Mouse (Mus musculus) kidney, adult 2 months (tissue): ENCODE data around the gene Asxl1. TPM values are rescaled to one million over a fixed set of nuclear protein-coding genes. Genes with fewer than 3 reads are reported as not detected.

Experiments used
- DNase-seq: peaks from one replicate; pipeline ENCODE4 v3.0.0; 2021
- H3K27ac ChIP-seq: fragments of 200-500 bp; 2 replicates; pipeline ENCODE4 v1.5.1; 2012; ENCODE audit warnings: low read depth, low read length, control low read depth, inconsistent platforms; ENCODE audit not compliant: insufficient read depth
- H3K27me3 ChIP-seq: fragments of 200-500 bp; replicated peaks from 2 replicates; pipeline ENCODE4 v1.6.1; 2012; ENCODE audit warnings: mild to moderate bottlenecking, moderate library complexity, low read length, inconsistent platforms; ENCODE audit not compliant: control insufficient read depth, insufficient read depth
- H3K36me3 ChIP-seq: fragments of 200-500 bp; 2 replicates; pipeline ENCODE4 v1.6.1; 2012; ENCODE audit warnings: mild to moderate bottlenecking, moderate library complexity, low read length, inconsistent platforms; ENCODE audit not compliant: control insufficient read depth, insufficient read depth
- H3K4me1 ChIP-seq: fragments of 200-500 bp; 2 replicates; pipeline ENCODE4 v1.6.1; 2011; ENCODE audit warnings: low read length; ENCODE audit not compliant: control insufficient read depth, insufficient read depth
- H3K4me3 ChIP-seq: fragments of 200-500 bp; 2 replicates; pipeline ENCODE4 v1.5.1; 2011; ENCODE audit warnings: mild to moderate bottlenecking, low read depth, low read length, control low read depth; ENCODE audit not compliant: insufficient read depth
- CTCF ChIP-seq: fragments of 200-500 bp; conservative IDR thresholded peaks from 2 replicates; pipeline ENCODE4 v1.5.1; 2011; ENCODE audit warnings: low read depth, mild to moderate bottlenecking, control low read depth, low read length, moderate library complexity, mixed read lengths; ENCODE audit not compliant: insufficient read depth, insufficient read length
- POLR2A ChIP-seq: fragments of 200-500 bp; IDR thresholded peaks from one replicate; pipeline ENCODE4 v1.6.1; 2011; ENCODE audit warnings: low read depth, low read length, control low read depth
- WGBS: fragments of 180-500 bp; shearing (Covaris S2); methylation state at CpG from one replicate; pipeline ENCODE4 v1.1.7; 2018; 5-methylcytosine and 5-hydroxymethylcytosine counted together
- polyA plus RNA-seq: library from polyadenylated mRNA; depleted of rRNA; stranded (reverse); fragments of >200 nt; gene quantifications from 2 replicates; pipeline ENCODE4 v1.2.3, GENCODE M21; 2012

Asxl1 gene
- polyA plus RNA-seq, 1 experiment = 10.0 TPM

DNA sequence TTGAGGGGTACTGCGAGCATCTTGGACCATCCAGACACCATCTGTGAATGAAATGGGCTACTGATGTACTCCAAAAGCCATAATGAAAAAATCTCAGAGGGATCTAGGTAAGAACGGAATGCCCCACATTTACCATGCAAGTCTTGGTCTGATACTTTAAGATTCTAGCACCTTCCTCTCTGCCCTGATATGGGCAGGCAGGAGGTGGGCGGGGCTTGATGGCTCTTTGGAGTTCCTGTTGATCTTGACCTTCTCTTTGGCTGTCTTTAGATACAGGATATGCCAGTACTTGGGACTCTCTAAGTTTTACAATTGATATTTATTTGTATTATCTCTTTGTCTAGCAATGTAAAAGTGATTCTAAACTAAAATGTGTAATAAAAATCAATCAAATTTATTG, 12.6 kb upstream of the Asxl1 start:
- no peaks in the 10 kb centered on the region for H3K27me3 ChIP-seq
- no peak overlapping the region for H3K27ac ChIP-seq
- H3K36me3 ChIP-seq = no peaks in the 10 kb centered on the region
- TF ChIP-seq CTCF (no peak), POLR2A (no peak)
- no peak overlapping the region for H3K4me3 ChIP-seq
- H3K4me1 ChIP-seq = 0 out of 2 replicates have a peak, but pooled peaks cover 6% of the 10 kb centered on the region
- 90% methylated on average over 3 of the region's 3 CpGs for WGBS
- peak; percentile 17 for DNase-seq

DNA sequence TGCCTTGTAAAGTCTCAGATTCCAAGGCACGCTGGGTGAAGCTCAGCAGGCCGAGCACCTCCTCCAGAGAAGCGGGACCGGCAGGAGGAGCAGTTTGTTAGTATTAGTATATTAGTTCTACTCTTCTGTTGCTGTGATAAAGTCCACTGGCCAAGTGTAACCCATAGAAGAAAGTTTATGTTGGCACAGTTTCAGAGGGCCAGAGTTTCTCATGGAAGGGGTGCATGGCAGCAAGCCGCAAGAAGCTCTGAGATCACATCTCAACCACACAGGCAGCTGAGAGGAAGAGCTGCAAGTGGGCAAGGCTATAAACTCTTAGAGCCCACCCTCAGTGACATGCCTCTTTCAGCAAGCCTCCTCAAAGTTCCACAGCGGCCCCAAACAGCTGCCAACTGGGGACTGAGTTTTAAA, 11.8 kb upstream of the Asxl1 start:
- Histone ChIP-seq H3K36me3 (no peaks in the 10 kb centered on the region), H3K4me3 (no peak overlapping the region), H3K27ac (no peak overlapping the region), H3K27me3 (no peaks in the 10 kb centered on the region), H3K4me1 (0 out of 2 replicates have a peak, but pooled peaks cover 7% of the 10 kb centered on the region)
- no peak for TF ChIP-seq POLR2A
- peak; percentile 26; the same call in 1 of the 2 replicates for TF ChIP-seq CTCF
- peak; percentile 72 for DNase-seq
- WGBS = 49% methylated on average over 6 of the region's 6 CpGs

DNA sequence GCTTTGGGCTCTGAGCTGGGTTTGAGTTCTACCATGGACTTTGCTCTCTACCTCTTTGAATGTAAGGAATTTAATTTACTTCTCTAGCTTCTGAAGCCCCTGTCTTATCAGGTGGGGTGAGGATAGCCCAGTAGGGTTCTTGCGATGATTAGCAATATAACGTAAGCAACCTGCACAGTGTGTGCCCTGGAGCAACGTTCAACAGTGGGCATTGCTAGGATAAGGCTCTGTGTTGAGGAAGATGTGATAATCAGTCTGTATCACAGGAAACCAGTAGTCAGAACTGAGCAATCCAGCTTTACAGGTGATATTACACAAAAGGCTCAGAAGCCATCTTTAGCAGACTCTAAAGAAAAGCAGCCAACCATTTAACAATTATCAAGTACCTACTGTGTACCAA, 11.3 kb upstream of the Asxl1 start:
- Histone ChIP-seq H3K4me1 (0 out of 2 replicates have a peak, but pooled peaks cover 7% of the 10 kb centered on the region), H3K36me3 (no peaks in the 10 kb centered on the region), H3K27me3 (no peaks in the 10 kb centered on the region), H3K27ac (no peak overlapping the region), H3K4me3 (no peak overlapping the region)
- WGBS = 79% methylated on average over 3 of the region's 3 CpGs
- TF ChIP-seq CTCF = no peak
- DNase-seq = no peak

DNA sequence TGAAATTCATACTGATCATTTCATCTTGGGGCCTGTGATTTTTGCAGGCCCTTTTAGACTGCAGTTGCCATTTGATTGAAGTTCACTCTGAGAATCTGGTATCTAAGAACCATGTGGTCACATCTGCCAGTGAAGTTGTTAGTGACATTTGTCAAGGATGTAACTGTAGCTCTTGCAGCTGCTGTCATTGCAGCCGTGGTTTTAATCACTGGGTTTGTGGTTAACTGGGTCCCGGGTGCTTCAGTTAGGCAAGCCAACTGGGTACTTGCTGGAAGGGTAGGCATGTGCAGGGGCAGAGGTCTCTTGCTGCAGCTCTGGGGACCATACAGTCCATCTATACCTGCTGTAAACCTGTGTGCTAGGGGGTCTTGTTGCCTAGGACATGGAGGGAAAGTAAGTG, 9.5 kb upstream of the Asxl1 start:
- H3K4me3 ChIP-seq = no peak overlapping the region
- no peak overlapping the region for H3K27ac ChIP-seq
- H3K27me3 ChIP-seq = no peaks in the 10 kb centered on the region
- H3K4me1 ChIP-seq = 0 out of 2 replicates have a peak, but pooled peaks cover 7% of the 10 kb centered on the region
- TF ChIP-seq CTCF = no peak
- no peak for TF ChIP-seq POLR2A
- no peaks in the 10 kb centered on the region for H3K36me3 ChIP-seq
- DNase-seq = no peak
- WGBS = 79% methylated on average over 2 of the region's 2 CpGs

DNA sequence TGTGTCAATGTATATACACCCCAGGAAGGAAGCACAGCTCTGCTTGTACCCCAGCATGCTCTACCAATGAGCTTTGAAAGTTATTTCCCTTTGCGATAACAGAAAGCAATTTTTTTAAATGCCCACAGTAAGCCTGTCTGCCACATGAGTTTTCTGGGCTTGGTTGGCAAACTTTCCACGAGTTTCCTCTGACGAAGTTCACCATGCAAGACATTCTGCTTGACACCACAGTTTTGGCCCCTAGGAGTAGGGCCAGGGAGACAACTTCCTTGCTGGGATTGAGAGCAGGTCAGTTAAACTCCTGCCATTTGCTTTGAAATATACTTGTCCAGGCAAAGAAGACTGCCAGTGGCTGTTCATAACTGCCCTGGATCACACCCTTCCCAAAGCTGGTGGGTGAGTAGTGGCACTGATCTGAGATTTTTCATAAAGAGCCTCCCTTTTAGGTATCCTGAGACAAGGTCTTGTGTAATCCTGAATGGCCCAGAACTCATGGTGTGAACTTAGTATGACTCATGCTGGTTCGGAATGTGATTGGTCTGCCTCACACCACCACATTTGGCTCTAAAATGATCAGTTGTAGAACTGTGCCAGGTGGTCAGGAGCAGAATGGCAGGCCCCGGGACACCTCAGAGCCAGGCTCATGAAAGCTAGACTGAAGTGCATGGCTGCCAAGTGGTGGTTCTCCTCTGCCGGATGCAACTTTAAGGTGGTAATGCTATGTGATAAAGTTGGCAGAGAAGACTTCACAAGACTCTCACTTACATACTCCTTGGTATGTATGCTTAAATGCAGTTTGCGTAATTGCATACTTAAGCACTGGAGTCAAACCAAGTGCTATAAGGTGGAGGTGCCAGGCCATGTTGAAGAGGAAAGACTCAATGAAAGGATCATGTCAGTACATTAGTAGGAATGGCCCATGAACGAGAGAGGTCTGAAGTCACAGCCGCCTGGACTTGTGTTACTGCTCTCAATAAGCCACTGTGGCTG, 7.0 kb upstream of the Asxl1 start:
- H3K27me3 ChIP-seq = no peaks in the 10 kb centered on the region
- no peak for TF ChIP-seq POLR2A
- no peak for TF ChIP-seq CTCF
- no peak for DNase-seq
- H3K27ac ChIP-seq = no peak overlapping the region
- 82% methylated on average over 9 of the region's 9 CpGs for WGBS
- H3K4me3 ChIP-seq = no peak overlapping the region
- no peaks in the 10 kb centered on the region for H3K36me3 ChIP-seq
- H3K4me1 ChIP-seq = 0 out of 2 replicates have a peak, but pooled peaks cover 7% of the 10 kb centered on the region

DNA sequence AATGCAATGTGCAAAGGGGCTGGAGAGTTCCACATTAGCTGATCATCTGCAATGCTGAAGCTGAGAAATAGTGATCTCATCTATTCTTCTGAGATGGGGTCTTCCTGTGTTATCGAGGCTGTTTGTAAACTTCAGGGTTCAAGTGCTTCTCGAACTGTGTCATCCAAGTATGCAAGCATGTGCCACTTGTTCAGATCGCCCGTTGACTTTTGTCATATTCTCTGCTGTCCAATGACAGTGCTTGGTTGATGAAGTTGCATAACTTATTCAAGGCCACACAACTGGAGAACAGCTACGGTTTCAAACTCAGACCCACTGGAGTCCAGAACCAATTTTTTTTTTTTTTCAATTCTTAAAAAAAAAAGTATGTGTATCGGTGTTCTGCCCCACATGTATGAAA, 3.5 kb upstream of the Asxl1 start:
- Histone ChIP-seq H3K27ac (no peak overlapping the region), H3K4me1 (peaks cover 7% of the 10 kb centered on the region; the same call in 1 of the 2 replicates), H3K36me3 (no peaks in the 10 kb centered on the region), H3K27me3 (no peaks in the 10 kb centered on the region), H3K4me3 (no peak overlapping the region)
- no peak for TF ChIP-seq CTCF
- no peak for TF ChIP-seq POLR2A
- 93% methylated on average over 6 of the region's 6 CpGs for WGBS
- no peak for DNase-seq

DNA sequence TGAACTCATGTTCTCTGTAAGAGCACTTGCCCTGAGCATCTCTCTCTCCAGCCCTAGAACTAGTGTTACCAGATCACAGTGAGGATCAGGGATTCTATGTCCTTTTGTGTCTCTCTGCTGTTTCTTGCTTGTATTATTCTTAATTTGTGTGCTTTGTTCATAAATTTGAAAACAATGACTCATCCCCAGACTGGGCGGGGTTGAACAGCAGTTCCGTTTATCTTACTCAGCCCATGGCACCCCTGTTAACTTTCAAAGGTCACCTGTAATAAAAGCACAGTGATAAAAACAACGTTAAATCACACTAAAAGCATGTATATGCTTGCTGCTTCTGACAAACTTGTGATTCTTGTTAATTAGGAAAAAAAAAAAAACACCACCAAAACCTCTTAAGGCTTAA, 3.0 kb upstream of the Asxl1 start:
- H3K4me1 ChIP-seq = peaks cover 4% of the 10 kb centered on the region; the same call in 1 of the 2 replicates
- WGBS = 53% methylated on average over 3 of the region's 3 CpGs
- DNase-seq = no peak
- H3K27ac ChIP-seq = no peak overlapping the region
- TF ChIP-seq CTCF (no peak), POLR2A (no peak)
- no peak overlapping the region for H3K4me3 ChIP-seq
- no peaks in the 10 kb centered on the region for H3K27me3 ChIP-seq
- no peaks in the 10 kb centered on the region for H3K36me3 ChIP-seq
